Mouse (Mus musculus) CH12.LX (cell line): ENCODE results near the gene Pagr1a.

Experiments
- CTCF ChIP-seq, 2 experiments: IDR thresholded peaks in 1 of 2; conservative IDR thresholded peaks in 1 of 2; 2 replicates each; pipeline ENCODE4 v1.5.1; 2011 to 2012; ENCODE audit warnings: low read depth in 2 of 2, low read length in 2 of 2, improper control_type of control experiment in 1 of 2, inconsistent platforms in 1 of 2, mild to moderate bottlenecking in 1 of 2, moderate library complexity in 1 of 2
- EP300 ChIP-seq: IDR thresholded peaks from 2 replicates; pipeline ENCODE4 v1.6.1; 2011; ENCODE audit warnings: low read length, improper control_type of control experiment
- GABPA ChIP-seq: IDR thresholded peaks from 2 replicates; pipeline ENCODE4 v1.6.1; 2012; ENCODE audit warnings: low read depth, low read length, improper control_type of control experiment, inconsistent platforms; ENCODE audit not compliant: insufficient replicate concordance
- JUND ChIP-seq: conservative IDR thresholded peaks from 2 replicates; pipeline ENCODE4 v1.6.1; 2011; ENCODE audit warnings: low read depth, low read length, improper control_type of control experiment
- KAT2A ChIP-seq: IDR thresholded peaks from 2 replicates; pipeline ENCODE4 v1.6.1; 2012; ENCODE audit warnings: low read length, improper control_type of control experiment, inconsistent platforms; ENCODE audit not compliant: insufficient replicate concordance
- POLR2A ChIP-seq: IDR thresholded peaks from 2 replicates; pipeline ENCODE4 v1.6.1; 2011; ENCODE audit warnings: low read depth, mild to moderate bottlenecking, improper control_type of control experiment, low read length
- POLR2AphosphoS2 ChIP-seq: IDR thresholded peaks from 2 replicates; pipeline ENCODE4 v1.6.1; 2011; ENCODE audit warnings: low read depth, low read length, improper control_type of control experiment
- RAD21 ChIP-seq: IDR thresholded peaks from 2 replicates; pipeline ENCODE4 v1.6.1; 2011; ENCODE audit warnings: low read depth, mild to moderate bottlenecking, low read length, improper control_type of control experiment, moderate library complexity
- RCOR1 ChIP-seq: conservative IDR thresholded peaks from 2 replicates; pipeline ENCODE4 v1.6.1; 2012; ENCODE audit warnings: low read depth, mild to moderate bottlenecking, inconsistent platforms, low read length, improper control_type of control experiment
- TBP ChIP-seq: conservative IDR thresholded peaks from 2 replicates; pipeline ENCODE4 v1.6.1; 2011; ENCODE audit warnings: low read depth, low read length, improper control_type of control experiment
- ZC3H11A ChIP-seq: IDR thresholded peaks from 2 replicates; pipeline ENCODE4 v1.6.1; 2012; ENCODE audit warnings: low read depth, mild to moderate bottlenecking, inconsistent platforms, low read length, improper control_type of control experiment

DNA sequence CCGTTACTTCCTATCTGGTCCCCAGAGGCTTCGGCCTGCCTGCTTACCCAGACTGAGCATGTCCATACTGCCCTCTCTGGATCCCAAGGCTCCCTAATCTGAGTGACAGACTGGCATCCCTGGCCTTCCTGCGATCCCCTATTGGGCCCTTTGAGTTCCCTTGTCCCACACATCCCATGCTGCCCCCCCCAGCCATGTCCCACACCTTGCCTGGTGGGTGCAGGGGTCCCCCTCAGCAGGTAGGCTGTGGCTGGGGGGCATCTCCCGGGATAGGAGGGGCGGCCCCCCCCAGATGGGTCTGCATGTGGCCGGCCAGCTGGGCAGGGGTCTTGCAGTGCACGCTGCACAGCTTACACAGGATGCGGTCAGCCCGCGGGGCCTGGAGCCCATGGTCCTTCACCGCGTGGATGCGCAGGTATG, 6.1 kb upstream of the Pagr1a start:
- TF ChIP-seq POLR2A (no peak; the same call in 1 of the 2 replicates), CTCF (conservative IDR thresholded peaks at IDR 0.05 in 1 of 2, IDR thresholded peaks at IDR 0.05 in 1 of 2; ENCODE audit: low read depth in 2 of 2, low read length in 2 of 2) (no peak), JUND (no peak), POLR2AphosphoS2 (no peak), GABPA (no peak), TBP (no peak), RCOR1 (no peak), ZC3H11A (no peak), EP300 (no peak), RAD21 (no peak), KAT2A (no peak)
